Mouse (Mus musculus): ENCODE data around the gene Gm20388.

GRCm38 (mm10) chr8:123040110-123040650 lies 3129.5 kb downstream of the Gm20388 start:
- TF ChIP-seq CTCF (IDR thresholded peaks at IDR 0.05; ENCODE audit: low read depth): no peak
- TF ChIP-seq EP300 (optimal IDR thresholded peaks at IDR 0.05): no peak
